Mouse (Mus musculus): Measurements from ENCODE around the gene Rapgef2.

Gene Rapgef2

GRCm38 (mm10) chr3:79168168-79168827 lies 118.0 kb downstream of the Rapgef2 start:
- no peak for DNase-seq (ENCODE audit: low spot score)

GRCm38 (mm10) chr3:79167586-79167985 lies 118.7 kb downstream of the Rapgef2 start:
- DNase-seq (ENCODE audit: low spot score), result no peak

GRCm38 (mm10) chr3:79161834-79162401 lies 124.4 kb downstream of the Rapgef2 start:
- no peak for DNase-seq (ENCODE audit: low spot score)

- no peak for DNase-seq (ENCODE audit: low spot score)
Observed at GRCm38 (mm10) chr3:79161093-79161723, 125.1 kb downstream of the Rapgef2 start.

- no peak for DNase-seq (ENCODE audit: low spot score)
Observed at GRCm38 (mm10) chr3:79158254-79158653, 128.1 kb downstream of the Rapgef2 start.

- DNase-seq (ENCODE audit: low spot score), result peak; percentile 73
Observed at GRCm38 (mm10) chr3:79153039-79153487, 133.3 kb downstream of the Rapgef2 start.

GRCm38 (mm10) chr3:79145407-79146055 lies 140.8 kb downstream of the Rapgef2 start:
- no peak for DNase-seq (ENCODE audit: low spot score)

- DNase-seq (ENCODE audit: low spot score), result no peak
Observed at GRCm38 (mm10) chr3:79144672-79145406, 141.5 kb downstream of the Rapgef2 start.

- DNase-seq (ENCODE audit: low spot score), result no peak
Observed at GRCm38 (mm10) chr3:79144085-79144484, 142.2 kb downstream of the Rapgef2 start.

- DNase-seq (ENCODE audit: low spot score), result no peak
Observed at GRCm38 (mm10) chr3:79139245-79139644, 147.1 kb downstream of the Rapgef2 start.

- DNase-seq (ENCODE audit: low spot score), result no peak
Observed at GRCm38 (mm10) chr3:79138601-79139000, 147.7 kb downstream of the Rapgef2 start.

GRCm38 (mm10) chr3:79130991-79131390 lies 155.3 kb downstream of the Rapgef2 start:
- no peak for DNase-seq (ENCODE audit: low spot score)

GRCm38 (mm10) chr3:79129044-79129600 lies 157.2 kb downstream of the Rapgef2 start:
- DNase-seq (ENCODE audit: low spot score), result no peak

- no peak for DNase-seq (ENCODE audit: low spot score)
Observed at GRCm38 (mm10) chr3:79127797-79128196, 158.5 kb downstream of the Rapgef2 start.

- DNase-seq (ENCODE audit: low spot score), result no peak
Observed at GRCm38 (mm10) chr3:79126857-79127256, 159.5 kb downstream of the Rapgef2 start.

- DNase-seq (ENCODE audit: low spot score), result no peak
Observed at GRCm38 (mm10) chr3:79121391-79121790, 164.9 kb downstream of the Rapgef2 start.

- DNase-seq (ENCODE audit: low spot score), result no peak
Observed at GRCm38 (mm10) chr3:79119983-79120382, 166.3 kb downstream of the Rapgef2 start.

GRCm38 (mm10) chr3:79110153-79110552 lies 176.2 kb downstream of the Rapgef2 start:
- DNase-seq (ENCODE audit: low spot score), result no peak

- no peak for DNase-seq (ENCODE audit: low spot score)
Observed at GRCm38 (mm10) chr3:79108246-79108645, 178.1 kb downstream of the Rapgef2 start.

GRCm38 (mm10) chr3:79106360-79106759 lies 180.0 kb downstream of the Rapgef2 start:
- no peak for DNase-seq (ENCODE audit: low spot score)

- DNase-seq (ENCODE audit: low spot score), result no peak
Observed at GRCm38 (mm10) chr3:79103604-79104003, 182.7 kb downstream of the Rapgef2 start.

GRCm38 (mm10) chr3:79101737-79102136 lies 184.6 kb downstream of the Rapgef2 start:
- no peak for DNase-seq (ENCODE audit: low spot score)
